Mouse (Mus musculus) layer of hippocampus, postnatal 14 days (tissue): ENCODE results near the gene Tmie. TPM values are rescaled to one million over a fixed set of nuclear protein-coding genes. Genes with fewer than 3 reads are reported as not detected.

Source experiments
- DNase-seq, 2 experiments: peaks; one replicate each; pipeline ENCODE4 v3.0.0; 2021 to 2022; ENCODE audit warnings: low spot score in 2 of 2, mixed read lengths in 1 of 2
- long read RNA-seq, 2 experiments: library from polyadenylated mRNA; stranded (forward); transcript quantifications; one replicate each; pipeline ENCODE4 v2.0.0; 2021
- total RNA-seq, 2 experiments: library from RNA; stranded (reverse); gene quantifications; 2 replicates each; pipeline ENCODE4 v1.2.3; 2021

Tmie gene
- 1 to 10 TPM; 1.8 to 2.0 TPM for total RNA-seq
- long read RNA-seq, experiment 1 = 0 reads
- long read RNA-seq, experiment 2, partial matches to known transcripts = 1 of 2 reads
- long read RNA-seq, experiment 2, other reads (novel, unspliced or antisense) = 1 of 2 reads

GRCm38 (mm10) chr9:110879998-110880561 is at the start of gene Tmie:
Tmie (minus strand) TSS chr9:110880113.
- DNase-seq = peak; percentile 41 to 49

- peak; percentile 57 to 80 for DNase-seq
Observed at GRCm38 (mm10) chr9:110922759-110923158, 42.8 kb upstream of the Tmie start.

DNA sequence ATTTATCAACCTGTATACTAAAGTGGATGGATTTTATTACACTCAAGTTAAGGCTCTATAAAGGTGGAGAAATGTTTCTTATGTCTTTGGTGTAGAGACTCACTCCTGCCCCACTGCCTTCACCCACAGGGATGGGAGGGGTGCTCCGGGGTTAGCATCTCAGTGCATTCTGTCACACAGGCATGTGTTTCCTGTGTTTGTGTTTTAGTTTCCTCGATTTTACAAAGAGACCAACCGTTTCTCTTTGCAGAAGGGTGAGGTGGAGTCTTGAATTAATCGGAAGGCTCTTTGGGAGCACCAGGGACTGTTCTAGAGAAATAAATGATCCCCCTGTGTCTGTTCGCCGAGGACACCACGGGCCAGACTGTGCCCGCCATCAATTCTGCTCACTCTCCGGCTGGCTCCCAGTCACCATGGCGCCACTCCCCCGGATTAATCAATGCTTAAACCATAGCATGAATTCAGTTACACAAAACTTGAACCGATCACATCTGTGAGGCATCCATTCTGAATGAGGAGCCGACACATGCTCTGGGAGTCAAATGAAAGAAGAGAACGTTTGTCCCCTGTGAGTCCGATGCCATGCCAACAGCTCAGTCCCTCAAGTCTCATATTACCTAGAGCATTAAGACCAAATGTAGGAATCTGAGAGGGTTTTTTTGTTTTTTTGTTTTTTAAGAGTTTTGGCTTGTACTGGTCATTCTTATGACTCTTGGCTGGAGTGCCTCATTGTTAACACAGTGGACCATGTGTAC is 40.9 kb upstream of the Tmie start:
- no peak for DNase-seq

DNA sequence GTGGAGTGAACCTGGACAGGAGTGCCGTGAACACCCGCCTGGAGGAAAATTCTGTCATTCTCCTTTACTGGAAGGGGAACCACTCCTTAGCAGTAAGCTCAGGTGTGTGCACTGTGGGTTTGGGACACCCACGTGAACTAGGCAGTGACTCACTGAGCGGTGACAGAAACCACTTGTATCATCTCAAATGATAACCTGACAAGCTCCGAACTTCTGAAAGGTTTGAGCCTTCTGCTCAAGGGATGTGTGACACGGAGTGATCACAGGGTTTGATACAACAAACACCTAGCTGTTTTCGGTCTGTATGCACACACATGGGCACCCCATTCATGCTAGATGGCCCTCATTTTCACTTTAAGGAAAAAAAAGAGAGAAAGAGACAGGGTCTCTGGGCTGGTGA is 36.9 kb upstream of the Tmie start, which contains the start of gene Fam240a:
Fam240a (minus strand) TSS at position 76 of the 400 bp plus-strand sequence.
- DNase-seq = no peak

DNA sequence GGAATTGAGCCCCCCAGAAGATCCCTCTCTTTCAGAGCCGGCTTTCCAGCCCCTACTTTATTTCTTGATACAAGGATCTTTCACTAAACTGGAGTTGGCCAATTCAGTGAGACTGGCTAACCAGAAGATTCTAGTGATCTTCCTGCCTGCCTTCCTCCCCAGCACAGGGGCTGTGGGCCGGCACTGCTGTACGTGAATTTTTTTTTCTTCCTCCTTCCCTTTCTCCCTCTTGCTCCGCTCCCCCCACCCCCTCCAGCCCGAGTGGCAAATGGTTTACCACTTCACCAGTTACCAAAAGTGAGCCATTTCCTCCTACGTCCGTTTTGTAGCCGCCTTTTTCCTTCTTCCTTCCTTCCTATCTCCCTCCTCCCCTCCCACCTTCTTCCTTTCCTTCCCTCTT is 35.6 kb upstream of the Tmie start:
- no peak for DNase-seq

DNA sequence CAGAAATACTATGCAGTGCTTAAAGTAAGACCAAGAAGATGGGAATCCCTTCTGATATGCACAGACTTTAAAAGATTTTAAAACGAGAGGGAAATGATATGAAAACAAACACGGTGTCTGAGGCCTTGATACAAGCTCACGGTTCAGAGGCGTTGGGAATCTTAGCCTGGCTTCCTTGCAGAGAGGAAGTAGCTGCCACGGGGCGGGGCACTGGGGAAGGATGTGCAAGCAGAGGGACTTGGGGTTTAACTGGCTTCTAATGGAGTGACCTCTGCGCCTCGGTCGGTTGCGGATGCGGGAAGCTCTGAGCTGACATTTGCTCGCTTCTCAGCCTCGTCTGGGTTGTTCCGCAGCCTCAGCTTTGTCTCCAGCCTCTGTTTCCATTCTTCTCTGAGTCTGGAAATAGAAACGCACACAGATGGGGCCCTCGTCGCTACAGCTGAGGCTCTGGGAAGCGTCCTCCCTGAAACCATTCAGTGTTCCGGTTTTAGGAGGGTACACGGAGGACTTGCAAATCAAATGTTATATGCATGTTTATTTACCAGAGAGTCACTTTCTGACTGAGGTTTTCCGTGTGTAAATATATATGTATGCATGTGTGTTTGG is 34.8 kb upstream of the Tmie start:
- DNase-seq = no peak

GRCm38 (mm10) chr9:110909371-110909967 is 29.6 kb upstream of the Tmie start:
- DNase-seq = peak in 1 of 2 experiments; percentile 38

DNA sequence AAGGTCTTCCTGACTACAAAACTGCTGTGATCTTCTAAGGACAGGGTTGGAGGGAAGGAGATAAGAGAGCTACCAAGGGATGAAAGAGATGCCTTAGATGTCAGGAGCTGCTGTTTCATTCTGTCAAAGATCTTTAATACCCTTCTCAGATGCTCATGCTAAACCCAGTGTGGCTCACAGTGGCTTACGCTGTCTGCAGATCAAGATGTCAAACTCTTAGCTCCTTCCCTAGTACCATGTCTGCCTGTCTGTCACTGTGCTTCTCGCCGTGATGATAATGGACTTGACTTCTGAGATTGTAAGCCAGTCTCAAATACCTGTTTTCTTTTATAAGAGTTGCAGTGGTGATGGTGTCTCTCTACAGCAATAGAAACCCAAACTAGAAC is 28.7 kb upstream of the Tmie start:
- no peak for DNase-seq

DNA sequence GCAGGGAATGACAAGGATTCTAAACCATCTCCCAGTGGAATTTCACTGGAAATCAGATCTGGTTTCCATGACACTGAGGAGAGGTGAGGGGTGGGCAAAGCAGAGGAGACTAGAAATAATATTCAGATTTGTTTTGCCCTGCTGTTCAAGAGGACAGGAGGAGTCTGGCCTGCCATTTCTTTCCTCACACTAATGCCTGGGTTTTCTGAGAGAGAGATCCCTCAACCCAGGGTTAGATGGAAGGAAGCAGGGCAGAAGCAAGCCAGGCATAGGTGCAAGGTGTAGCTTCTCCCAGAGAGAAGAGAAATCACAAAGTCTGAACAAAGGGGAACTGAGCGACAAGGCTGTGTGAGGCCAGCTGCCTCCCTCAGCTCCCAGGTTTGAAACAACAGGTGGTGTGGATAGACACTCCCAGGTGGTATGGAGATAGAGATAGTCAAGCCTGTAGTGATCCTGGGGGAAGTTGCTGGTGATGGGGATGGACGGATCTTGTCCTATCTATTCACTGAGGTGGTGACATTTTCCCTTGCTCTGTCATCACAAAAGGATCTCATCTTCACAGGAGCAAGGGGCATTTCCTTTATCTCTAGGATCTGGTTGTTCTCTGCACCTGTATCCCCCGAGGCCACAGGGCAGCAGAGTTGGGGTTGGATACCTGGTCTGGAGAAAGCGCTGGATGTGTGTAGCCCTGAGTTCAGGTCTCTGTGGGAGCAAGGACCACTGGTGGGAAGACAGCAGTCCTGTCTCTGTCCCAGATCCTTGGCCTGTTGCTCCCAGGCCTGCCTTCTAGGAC is 28.1 kb upstream of the Tmie start:
- DNase-seq = no peak

DNA sequence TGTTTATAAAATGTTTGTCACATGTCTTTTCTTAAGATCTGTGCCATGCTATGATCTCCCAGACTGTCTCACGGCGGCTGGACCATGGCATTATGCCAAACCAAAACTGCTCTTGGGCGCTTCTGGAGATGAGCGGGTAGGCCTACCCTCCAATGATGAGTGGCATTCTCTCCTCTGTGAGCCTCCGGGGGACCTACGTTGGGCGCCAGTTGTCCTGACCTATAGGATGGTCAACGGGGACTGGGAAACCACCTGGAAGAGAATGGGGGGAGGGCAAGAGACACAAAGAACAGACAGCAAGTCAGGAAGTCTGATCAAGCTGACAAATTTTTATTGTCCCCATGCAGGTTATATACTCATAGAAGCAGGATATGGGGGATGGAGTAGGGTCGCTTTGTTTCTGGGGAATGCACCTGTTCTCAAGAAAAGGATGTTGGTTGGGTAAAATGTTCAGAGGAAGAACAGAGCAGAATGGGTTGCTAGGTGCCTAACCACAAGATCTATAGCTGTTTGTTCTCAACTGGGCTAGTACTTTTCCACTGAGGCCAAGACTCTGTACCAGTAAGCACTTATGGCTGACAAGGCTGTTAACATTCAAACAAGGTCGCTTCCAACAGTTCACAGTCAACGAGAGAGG is 27.4 kb upstream of the Tmie start:
- DNase-seq = no peak

- no peak for DNase-seq
Observed at GRCm38 (mm10) chr9:110902271-110902670, 22.4 kb upstream of the Tmie start.

GRCm38 (mm10) chr9:110901204-110901603 is 21.3 kb upstream of the Tmie start:
- DNase-seq = no peak

- DNase-seq = no peak
Observed at GRCm38 (mm10) chr9:110899451-110900008, 19.6 kb upstream of the Tmie start.

- no peak for DNase-seq
Observed at GRCm38 (mm10) chr9:110896595-110896994, 16.7 kb upstream of the Tmie start.

GRCm38 (mm10) chr9:110895994-110896393 is 16.1 kb upstream of the Tmie start:
- DNase-seq = no peak

DNA sequence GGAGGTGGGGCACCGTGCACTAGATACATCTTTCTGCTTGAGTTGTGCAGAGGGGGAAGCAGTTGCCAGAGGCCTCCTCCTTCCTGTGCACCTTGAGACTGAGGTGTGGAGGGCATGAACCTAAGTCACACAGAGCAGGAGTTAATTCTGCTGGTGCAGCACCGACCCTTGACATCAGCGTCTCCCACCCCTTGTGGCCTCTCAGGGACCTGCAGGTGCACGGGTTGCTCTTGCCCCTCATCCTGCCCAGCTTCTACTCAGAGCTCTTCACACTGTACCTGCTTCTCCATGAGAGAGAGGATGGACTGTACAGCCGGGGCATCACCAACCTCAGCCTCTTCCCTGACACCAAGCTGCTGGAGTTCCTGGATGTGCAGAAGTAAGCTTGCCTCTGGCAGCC is 15.6 kb upstream of the Tmie start:
- DNase-seq = no peak

- DNase-seq = no peak
Observed at GRCm38 (mm10) chr9:110893429-110893828, 13.5 kb upstream of the Tmie start.

GRCm38 (mm10) chr9:110892552-110892951 is 12.6 kb upstream of the Tmie start:
- no peak for DNase-seq

DNA sequence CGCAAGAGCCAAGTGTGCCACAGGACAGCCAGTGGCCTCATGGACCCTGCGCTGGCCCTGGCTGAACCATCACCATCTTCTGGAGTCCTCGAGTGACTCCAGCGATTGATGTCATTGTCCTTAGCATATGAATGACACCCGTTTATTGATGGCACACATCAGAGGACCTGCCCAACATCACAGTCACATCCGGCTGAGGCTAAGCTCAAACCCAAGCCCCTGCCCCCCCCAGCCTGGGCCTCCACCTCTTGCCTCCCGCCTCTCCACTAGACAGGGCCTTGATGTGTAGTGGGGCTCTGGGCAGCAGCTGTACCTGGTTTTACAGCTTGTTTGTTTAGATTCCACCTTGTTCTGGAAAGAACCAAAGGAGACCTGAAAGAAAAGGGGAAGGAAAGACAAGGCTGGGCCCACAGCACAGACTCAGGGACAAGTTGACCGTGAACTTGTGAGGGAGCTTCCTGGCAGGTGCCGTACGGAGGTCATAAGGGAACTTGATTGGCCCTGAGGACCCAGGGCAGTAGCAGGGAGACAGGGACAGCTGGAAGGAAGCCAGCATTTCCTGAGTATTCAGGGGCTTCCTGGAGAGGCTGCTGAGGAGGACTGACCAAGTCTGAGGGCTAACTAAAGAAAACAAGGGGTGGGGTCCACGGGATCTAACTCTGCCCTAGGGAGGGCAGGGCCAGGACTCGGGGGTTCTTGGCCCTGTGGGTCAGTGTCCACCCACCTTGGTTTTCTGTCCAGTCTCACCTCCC is 11.3 kb upstream of the Tmie start:
- no peak for DNase-seq
